Mouse (Mus musculus) embryonic fibroblast, embryonic 13.5 days (primary cell): ENCODE measurements around the gene Gch1.

Experiments
- CTCF ChIP-seq: IDR thresholded peaks from 2 replicates; pipeline ENCODE4 v1.5.1; 2011; ENCODE audit warnings: mild to moderate bottlenecking, control low read depth, low read length, moderate library complexity, borderline replicate concordance; ENCODE audit not compliant: insufficient read depth
- POLR2A ChIP-seq: IDR thresholded peaks from 2 replicates; pipeline ENCODE4 v1.6.1; 2011; ENCODE audit warnings: low read depth, mild to moderate bottlenecking, control low read depth, low read length, moderate library complexity

DNA sequence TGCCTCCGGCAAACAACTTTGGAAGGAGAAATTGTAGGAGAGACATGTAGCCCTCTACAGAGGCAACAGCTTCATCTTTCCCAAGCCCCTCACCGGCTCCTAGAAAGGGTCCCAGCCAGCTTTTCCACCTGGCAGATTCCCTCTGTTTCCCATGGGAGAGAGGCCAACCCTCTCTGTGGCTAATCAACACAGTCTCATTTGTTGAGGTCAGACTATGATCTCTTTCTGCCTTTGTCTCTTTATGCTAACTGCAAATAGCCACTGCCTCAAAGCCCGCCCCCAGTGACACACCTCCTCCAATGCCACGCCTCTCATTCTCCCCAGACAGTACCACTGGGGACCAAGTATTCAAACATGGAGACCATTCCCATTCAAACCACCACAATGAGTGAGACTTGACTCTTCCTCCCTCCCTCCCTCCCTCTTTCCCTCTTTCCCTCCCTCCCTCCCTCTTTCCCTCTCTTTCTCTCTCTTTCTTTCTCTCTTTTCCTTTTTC is 20.5 kb upstream of the Gch1 start:
- TF ChIP-seq CTCF (no peak), POLR2A (no peak)
